Mouse (Mus musculus) common myeloid progenitor, adult 5-6 weeks (primary cell): Measurements from ENCODE around the gene Vps41. TPM values are rescaled to one million over a fixed set of nuclear protein-coding genes. Genes with fewer than 3 reads are reported as not detected.

Experiments used
- ATAC-seq: replicated peaks from 2 replicates; pipeline ENCODE4 v1.8.0; 2016; ENCODE audit warnings: low read depth, mild to moderate bottlenecking, moderate TSS enrichment, inconsistent platforms; ENCODE audit not compliant: poor library complexity, severe bottlenecking
- total RNA-seq: library from RNA; stranded (forward); fragments of 200-1000, 187-1606 nt; gene quantifications from 2 replicates; pipeline ENCODE4 v1.2.3, GENCODE M21; 2017

The Vps41 gene
- total RNA-seq, 1 experiment from 2014 or later = 60.1 TPM

- no peak for ATAC-seq
Measured at GRCm38 (mm10) chr13:18858183-18858582, 141.1 kb downstream of the Vps41 start.

DNA sequence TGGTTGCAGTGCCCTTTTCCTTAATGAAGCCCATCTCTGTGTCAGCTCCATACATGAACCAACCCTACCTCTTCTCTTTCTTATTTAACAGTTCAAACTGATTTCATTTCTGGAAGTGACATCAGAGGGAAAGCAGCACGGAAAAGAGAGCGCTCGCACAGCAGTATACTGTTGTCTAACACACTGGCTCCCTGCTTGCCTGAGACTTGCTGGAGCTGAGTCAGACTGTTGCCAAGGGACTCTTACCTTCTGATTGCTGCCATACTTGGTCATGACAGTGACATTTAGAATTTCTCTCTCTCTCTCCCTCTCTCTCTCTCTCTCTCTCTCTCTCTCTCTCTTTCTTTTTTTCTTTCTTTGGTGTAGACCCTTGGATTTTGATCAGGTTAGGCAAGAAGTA, 142.3 kb downstream of the Vps41 start:
- no peak for ATAC-seq

GRCm38 (mm10) chr13:18868030-18868490, 151.0 kb downstream of the Vps41 start:
- no peak for ATAC-seq

- no peak for ATAC-seq
Measured at GRCm38 (mm10) chr13:18868825-18869224, 151.7 kb downstream of the Vps41 start.

GRCm38 (mm10) chr13:18875321-18875720, 158.2 kb downstream of the Vps41 start:
- ATAC-seq = no peak

DNA sequence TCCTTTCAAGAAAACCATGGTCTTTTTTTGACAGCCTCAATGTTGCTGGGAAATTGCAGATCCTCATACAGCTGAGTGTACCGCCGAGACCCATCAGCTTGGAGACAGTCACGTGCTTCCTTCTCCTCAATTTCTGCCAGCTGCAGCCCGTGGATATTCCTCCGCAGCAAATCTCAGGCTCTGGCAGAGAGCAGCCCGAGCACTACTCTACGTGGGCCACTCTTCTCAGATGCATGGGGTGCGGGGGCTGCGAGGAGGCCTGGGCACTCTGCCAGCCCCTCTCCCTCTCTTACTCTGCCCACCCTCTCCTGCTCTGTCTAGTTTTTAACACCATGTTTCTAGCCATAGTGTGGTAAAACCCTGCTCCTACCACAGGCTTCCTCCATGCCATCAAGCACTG, 175.8 kb downstream of the Vps41 start:
- no peak for ATAC-seq

GRCm38 (mm10) chr13:18896789-18897188, 179.7 kb downstream of the Vps41 start:
- ATAC-seq = no peak

DNA sequence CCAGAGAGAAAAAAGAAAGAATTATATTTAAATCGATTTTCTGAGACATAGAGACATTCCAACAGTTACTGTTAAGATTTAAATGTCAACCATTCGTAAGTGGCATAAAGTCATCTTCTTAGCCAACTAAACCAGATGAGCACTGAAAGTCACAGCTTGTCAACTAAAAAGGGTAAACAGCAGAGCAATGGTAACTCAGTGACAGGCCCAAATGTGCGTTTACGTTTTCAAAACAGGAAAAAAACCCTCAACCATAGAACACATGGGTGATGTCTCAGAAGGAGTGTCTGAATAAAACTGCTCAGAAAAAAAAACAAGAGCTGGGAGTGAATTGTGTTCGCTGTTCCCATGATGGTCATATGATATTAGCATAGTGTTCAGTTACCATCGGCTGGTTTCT, 186.5 kb downstream of the Vps41 start:
- ATAC-seq = no peak

GRCm38 (mm10) chr13:18914774-18915173, 197.7 kb downstream of the Vps41 start:
- no peak for ATAC-seq

Other genes starting within 250 kb of the Vps41 start
- not detected in 2 replicates for gene Amph, start 230.9 kb downstream of the Vps41 start, total RNA-seq